Mouse (Mus musculus) bone marrow, adult 2 months (tissue): ENCODE data around the gene Flnb. TPM values are rescaled to one million over a fixed set of nuclear protein-coding genes. Genes with fewer than 3 reads are reported as not detected.

ENCODE experiments used
- H3K27ac ChIP-seq: fragments of 200-500 bp; 2 replicates; pipeline ENCODE4 v1.5.1; 2012; ENCODE audit warnings: low read depth, mild to moderate bottlenecking, control low read depth, inconsistent platforms, low read length; ENCODE audit not compliant: control insufficient read depth, poor library complexity, insufficient read depth
- H3K4me1 ChIP-seq: fragments of 200-500 bp; 2 replicates; pipeline ENCODE4 v1.6.1; 2011; ENCODE audit warnings: low read length; ENCODE audit not compliant: control insufficient read depth, insufficient read depth
- H3K4me3 ChIP-seq: fragments of 200-500 bp; replicated peaks from 2 replicates; pipeline ENCODE3; 2011; ENCODE audit warnings: mild to moderate bottlenecking, low read depth, low read length, control low read depth; ENCODE audit not compliant: control insufficient read depth
- CTCF ChIP-seq: fragments of 200-500 bp; IDR thresholded peaks from 2 replicates; pipeline ENCODE4 v1.5.1; 2011; ENCODE audit warnings: low read length, control low read depth; ENCODE audit not compliant: control insufficient read depth, insufficient read depth
- POLR2A ChIP-seq: fragments of 200-500 bp; IDR thresholded peaks from 2 replicates; pipeline ENCODE4 v1.6.1; 2011; ENCODE audit warnings: low read depth, mild to moderate bottlenecking, control low read depth, low read length, borderline replicate concordance; ENCODE audit not compliant: control insufficient read depth
- WGBS: fragments of 180-500 bp; shearing (Covaris S2); methylation state at CpG from one replicate; pipeline ENCODE4 v1.1.7; 2018; 5-methylcytosine and 5-hydroxymethylcytosine counted together
- polyA plus RNA-seq: library from polyadenylated mRNA; stranded (reverse); fragments of >200 nt; gene quantifications from 2 replicates; pipeline ENCODE4 v1.2.4, GENCODE M21; 2011; ENCODE audit warnings: low replicate concordance; ENCODE audit not compliant: missing spikeins, insufficient read depth, insufficient read length

Flnb gene
- polyA plus RNA-seq, 1 experiment: 5.4 TPM

DNA sequence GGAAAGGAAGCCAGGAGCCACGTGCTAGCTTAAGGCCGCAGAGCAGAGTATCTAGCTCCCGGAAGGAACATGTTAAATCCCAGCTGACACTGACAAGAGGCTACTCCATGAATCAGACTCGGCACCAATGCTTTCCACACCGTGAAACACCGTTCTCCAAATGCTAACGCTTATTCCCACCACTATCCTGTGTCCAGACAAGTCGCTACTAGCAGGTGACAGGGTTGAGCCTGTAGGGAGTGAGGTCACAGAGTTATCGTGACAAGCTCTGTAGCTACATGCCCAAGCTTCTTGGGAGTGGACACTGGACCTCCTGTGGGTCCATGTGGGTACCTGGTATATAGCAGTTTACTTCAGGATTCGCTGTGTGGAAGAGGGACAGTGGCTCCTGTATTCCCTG lies 138.7 kb downstream of the Flnb start:
- no peaks in the 10 kb centered on the region for H3K4me1 ChIP-seq
- H3K4me3 ChIP-seq: no peak overlapping the region
- WGBS: 85% methylated on average over 10 of the region's 10 CpGs
- no peak overlapping the region for H3K27ac ChIP-seq
- TF ChIP-seq POLR2A: no peak
- no peak for TF ChIP-seq CTCF

DNA sequence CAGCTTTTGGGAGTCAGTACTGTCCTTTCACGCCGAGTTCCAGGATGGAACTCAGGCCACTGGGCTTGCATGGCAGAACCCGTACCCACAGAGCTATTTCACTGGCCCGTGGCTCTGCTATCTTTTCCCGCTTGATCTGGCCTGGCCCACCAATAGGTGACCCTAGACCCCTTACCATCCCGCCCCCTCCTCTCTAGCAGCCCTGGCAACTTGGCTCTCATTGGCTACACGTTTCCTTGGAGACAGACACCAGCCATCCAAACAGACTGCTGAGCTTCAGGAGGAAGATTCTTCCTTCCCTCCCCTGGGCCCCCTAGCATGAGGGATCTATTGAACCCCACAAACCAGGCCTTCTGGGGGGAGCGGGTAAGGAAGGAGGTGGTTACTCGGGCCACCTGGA lies 139.3 kb downstream of the Flnb start, which contains the start of gene Gm45521:
Gene Gm45521 (plus strand): TSS at position 240 of the 400 bp plus-strand sequence.
- Histone ChIP-seq H3K4me1 (no peaks in the 10 kb centered on the region), H3K4me3 (no peak within 1 kb of the TSS), H3K27ac (no peak within 1 kb of the TSS)
- TF ChIP-seq POLR2A (no peak), CTCF (no peak)
- 84% methylated on average over 9 of the region's 9 CpGs for WGBS

DNA sequence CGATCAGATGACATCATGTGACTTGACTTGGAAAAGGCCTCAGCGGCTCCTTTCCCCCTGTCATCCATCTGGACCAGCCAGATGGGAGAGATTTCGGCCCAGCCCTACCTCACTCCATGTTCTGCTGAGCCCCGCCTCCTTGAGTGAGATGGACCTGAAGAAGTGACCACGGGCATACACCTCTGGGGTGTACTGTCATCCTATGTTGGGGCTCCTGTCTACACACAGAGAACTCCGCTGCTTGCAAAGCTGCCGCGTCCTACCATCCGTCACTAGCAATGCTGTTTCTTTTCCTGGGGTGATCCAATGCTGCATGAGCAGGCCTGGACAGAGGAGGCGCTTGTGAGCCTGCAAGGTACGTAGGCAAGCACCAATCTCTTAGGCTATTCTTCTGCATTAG lies 142.9 kb downstream of the Flnb start:
- Histone ChIP-seq H3K4me3 (no peak overlapping the region), H3K4me1 (no peaks in the 10 kb centered on the region), H3K27ac (no peak overlapping the region)
- WGBS: 68% methylated on average over 11 of the region's 11 CpGs
- TF ChIP-seq CTCF (0 out of 2 replicates have a peak, but pooled peaks have one; percentile 29), POLR2A (no peak)

DNA sequence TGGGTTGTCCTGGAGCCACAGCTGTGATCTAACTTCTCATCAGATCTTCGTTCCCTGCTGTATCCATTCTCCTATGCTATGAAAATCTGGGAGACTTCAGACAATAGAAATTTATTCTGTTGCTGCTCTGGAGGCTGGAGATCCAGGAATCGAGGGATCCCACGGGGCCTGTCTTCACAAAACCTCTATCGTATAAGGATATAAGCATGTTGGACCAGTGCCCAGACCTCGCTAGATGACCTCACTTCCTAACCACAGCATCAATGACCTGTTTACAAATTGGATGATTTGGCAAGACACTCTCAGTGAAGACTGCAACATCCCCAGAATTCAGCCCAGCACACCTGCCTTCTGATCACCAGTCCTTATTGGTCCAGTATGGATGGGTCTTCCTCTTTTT lies 144.0 kb downstream of the Flnb start:
- WGBS: 54% methylated on average over 5 of the region's 5 CpGs
- no peak overlapping the region for H3K27ac ChIP-seq
- H3K4me1 ChIP-seq: no peaks in the 10 kb centered on the region
- no peak for TF ChIP-seq CTCF
- no peak for TF ChIP-seq POLR2A
- no peak overlapping the region for H3K4me3 ChIP-seq

DNA sequence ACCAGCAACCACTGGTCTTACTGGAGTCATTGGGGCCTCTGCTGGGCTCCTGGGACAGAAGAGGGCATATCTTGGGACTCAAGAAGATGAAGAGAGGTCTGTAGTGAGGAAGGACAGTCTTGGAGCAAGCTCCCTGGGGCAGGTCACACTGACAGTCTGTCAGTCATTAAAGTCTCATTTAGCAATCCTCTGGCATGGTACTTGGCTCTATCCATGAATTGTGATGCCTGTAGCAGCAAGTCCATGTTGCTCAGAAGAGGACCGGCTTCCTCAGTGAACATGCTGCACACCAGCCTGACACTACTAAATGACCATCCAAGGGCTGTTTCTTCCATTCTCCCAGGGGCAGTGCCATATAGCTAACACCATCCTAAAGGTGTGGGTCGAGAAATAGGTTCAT lies 144.9 kb downstream of the Flnb start:
- no peaks in the 10 kb centered on the region for H3K4me1 ChIP-seq
- WGBS: 77% methylated on average over 2 of the region's 2 CpGs
- no peak for TF ChIP-seq CTCF
- no peak for TF ChIP-seq POLR2A
- H3K4me3 ChIP-seq: no peak overlapping the region
- H3K27ac ChIP-seq: no peak overlapping the region

DNA sequence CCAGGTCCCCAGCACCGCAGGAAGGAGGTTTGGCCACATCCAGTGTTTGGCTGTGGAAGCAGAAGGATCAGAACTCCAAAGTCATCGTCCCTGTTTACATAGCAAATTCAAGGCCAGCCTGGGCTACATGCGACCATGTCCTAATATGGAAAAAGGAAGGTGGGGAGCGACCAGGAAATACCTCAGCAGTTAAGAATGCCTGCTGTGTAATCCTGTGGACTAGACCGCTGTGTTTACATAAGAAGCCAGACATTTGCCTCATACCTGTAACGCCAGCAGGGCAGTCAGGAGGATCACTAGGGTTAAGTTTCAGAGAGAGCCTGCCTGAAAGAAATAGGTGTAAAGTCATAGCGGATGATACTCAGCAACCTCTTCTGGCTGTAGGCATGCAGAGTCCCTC lies 145.4 kb downstream of the Flnb start:
- no peak overlapping the region for H3K4me3 ChIP-seq
- 57% methylated on average over 7 of the region's 7 CpGs for WGBS
- TF ChIP-seq CTCF (no peak), POLR2A (no peak)
- no peaks in the 10 kb centered on the region for H3K4me1 ChIP-seq
- H3K27ac ChIP-seq: no peak overlapping the region

DNA sequence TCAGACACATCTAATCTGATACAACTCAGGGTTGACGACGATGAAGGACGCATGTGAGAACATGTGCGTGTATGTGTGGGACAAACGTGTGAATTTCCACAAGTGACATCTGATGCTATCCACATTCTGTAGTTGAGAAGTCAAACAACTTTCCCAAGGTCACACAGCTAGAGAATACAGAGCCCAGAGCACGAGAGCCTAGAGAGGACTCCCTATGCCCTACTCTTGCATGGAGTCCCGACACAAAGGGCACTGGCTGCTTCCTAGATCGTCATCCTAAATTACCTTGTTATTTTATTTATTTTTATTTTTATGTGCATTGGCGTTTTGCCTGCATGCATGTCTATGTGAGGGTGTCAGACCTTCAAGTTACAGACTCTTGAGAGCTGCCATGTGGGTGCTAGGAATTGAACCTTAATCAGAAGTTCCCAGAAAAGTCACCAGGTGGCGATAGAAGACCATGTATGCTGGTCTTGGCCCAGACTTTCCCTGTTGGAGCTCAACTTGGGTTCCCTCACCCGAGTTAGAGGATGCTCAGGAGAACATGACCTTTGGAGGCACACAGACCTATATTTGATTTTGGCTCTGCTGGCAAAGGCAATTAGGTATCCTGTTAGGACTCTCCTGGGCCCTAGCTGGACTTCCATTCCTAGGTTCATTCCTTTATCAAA lies 146.6 kb downstream of the Flnb start:
- 51% methylated on average over 11 of the region's 11 CpGs for WGBS
- no peaks in the 10 kb centered on the region for H3K4me1 ChIP-seq
- no peak overlapping the region for H3K27ac ChIP-seq
- no peak overlapping the region for H3K4me3 ChIP-seq
- TF ChIP-seq CTCF (peak; percentile 57; the same call in 1 of the 2 replicates), POLR2A (no peak)

DNA sequence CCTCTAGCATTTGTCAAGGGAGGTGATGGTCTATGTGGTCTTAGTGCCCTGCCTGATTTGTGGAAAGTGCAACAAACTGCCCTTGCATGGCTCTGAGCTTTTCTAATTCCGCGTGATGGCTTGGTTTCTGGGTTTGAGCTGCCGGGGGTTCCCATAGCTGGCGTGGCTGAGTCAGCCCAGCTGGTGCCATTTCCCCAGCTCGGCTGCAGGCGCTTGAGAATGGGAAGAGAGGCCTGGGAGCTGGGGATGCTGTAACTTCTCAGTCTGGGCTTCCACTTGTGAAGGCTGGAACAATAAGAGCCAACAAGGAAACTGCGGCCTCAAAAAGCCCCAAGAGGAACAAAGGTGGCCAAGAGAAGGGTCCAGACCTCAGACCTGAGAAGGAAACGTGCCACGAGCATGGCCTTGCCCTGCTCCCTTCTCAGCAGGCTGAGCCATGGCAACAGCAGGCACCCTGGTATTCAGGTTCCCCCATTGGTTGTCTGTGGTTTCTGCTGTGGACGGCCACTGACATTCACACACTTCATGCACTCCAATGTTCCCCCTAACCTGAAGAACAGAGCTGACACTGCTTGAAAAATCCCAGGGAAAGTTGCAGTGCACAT lies 154.2 kb downstream of the Flnb start:
- H3K27ac ChIP-seq: no peak overlapping the region
- TF ChIP-seq POLR2A (no peak), CTCF (no peak)
- 16% methylated on average over 10 of the region's 10 CpGs for WGBS

More for the DNA sequence above, 154.2 kb downstream of the Flnb start:
- Histone ChIP-seq H3K4me3 (no peak overlapping the region), H3K4me1 (no peaks in the 10 kb centered on the region)
